Mouse (Mus musculus): ENCODE results near the gene Smarca1. TPM values are rescaled to one million over a fixed set of nuclear protein-coding genes. Genes with fewer than 3 reads are reported as not detected.

Gene Smarca1
- polyA plus RNA-seq, 1 experiment: 1.2 TPM

- Histone ChIP-seq H3K4me1 (ENCODE audit: control insufficient read depth, insufficient read depth, low read length) (peaks cover 3% of the 10 kb centered on the region; the same call in 1 of the 2 replicates), H3K27ac (ENCODE audit: control insufficient read depth, insufficient read depth, low read depth, low read length) (no peak overlapping the region), H3K27me3 (ENCODE audit: control insufficient read depth, insufficient read depth, low read length) (no peaks in the 10 kb centered on the region), H3K36me3 (ENCODE audit: control insufficient read depth, insufficient read depth, low read length) (no peaks in the 10 kb centered on the region), H3K4me3 (ENCODE audit: control insufficient read depth, low read depth, low read length) (no peak overlapping the region)
- TF ChIP-seq POLR2A (IDR thresholded peaks at IDR 0.05; ENCODE audit: control insufficient read depth, low read depth, low read length) (no peak), CTCF (IDR thresholded peaks at IDR 0.05; ENCODE audit: control insufficient read depth, insufficient read depth, insufficient replicate concordance, low read depth, low read length) (no peak)
Observed at GRCm38 (mm10) chrX:47916831-47917230, 24.1 kb upstream of the Smarca1 start.

- no peak for TF ChIP-seq POLR2A (IDR thresholded peaks at IDR 0.05; ENCODE audit: control insufficient read depth, low read depth, low read length)
- TF ChIP-seq CTCF (IDR thresholded peaks at IDR 0.05; ENCODE audit: control insufficient read depth, insufficient read depth, insufficient replicate concordance, low read depth, low read length): no peak
- Histone ChIP-seq H3K27me3 (ENCODE audit: control insufficient read depth, insufficient read depth, low read length) (no peaks in the 10 kb centered on the region), H3K36me3 (ENCODE audit: control insufficient read depth, insufficient read depth, low read length) (no peaks in the 10 kb centered on the region), H3K27ac (ENCODE audit: control insufficient read depth, insufficient read depth, low read depth, low read length) (no peak overlapping the region), H3K4me3 (ENCODE audit: control insufficient read depth, low read depth, low read length) (no peak overlapping the region), H3K4me1 (ENCODE audit: control insufficient read depth, insufficient read depth, low read length) (peaks cover 3% of the 10 kb centered on the region; the same call in 1 of the 2 replicates)
Observed at GRCm38 (mm10) chrX:47913543-47913938, 20.8 kb upstream of the Smarca1 start.

- H3K36me3 ChIP-seq (ENCODE audit: control insufficient read depth, insufficient read depth, low read length): no peaks in the 10 kb centered on the region
- TF ChIP-seq POLR2A (IDR thresholded peaks at IDR 0.05; ENCODE audit: control insufficient read depth, low read depth, low read length) (no peak), CTCF (IDR thresholded peaks at IDR 0.05; ENCODE audit: control insufficient read depth, insufficient read depth, insufficient replicate concordance, low read depth, low read length) (no peak)
- peak overlapping the region; percentile 42; the same call in 1 of the 2 replicates for H3K27ac ChIP-seq (ENCODE audit: control insufficient read depth, insufficient read depth, low read depth, low read length)
- peak overlapping the region; percentile 34 for H3K4me3 ChIP-seq (ENCODE audit: control insufficient read depth, low read depth, low read length)
- H3K27me3 ChIP-seq (ENCODE audit: control insufficient read depth, insufficient read depth, low read length): no peaks in the 10 kb centered on the region
- peaks cover 3% of the 10 kb centered on the region; the same call in 1 of the 2 replicates for H3K4me1 ChIP-seq (ENCODE audit: control insufficient read depth, insufficient read depth, low read length)
Observed at GRCm38 (mm10) chrX:47912904-47913542, 20.2 kb upstream of the Smarca1 start.

- no peaks in the 10 kb centered on the region for H3K36me3 ChIP-seq (ENCODE audit: control insufficient read depth, insufficient read depth, low read length)
- TF ChIP-seq POLR2A (IDR thresholded peaks at IDR 0.05; ENCODE audit: control insufficient read depth, low read depth, low read length): no peak
- TF ChIP-seq CTCF (IDR thresholded peaks at IDR 0.05; ENCODE audit: control insufficient read depth, insufficient read depth, insufficient replicate concordance, low read depth, low read length): peak; percentile 67
- peak within 1 kb of the TSS; percentile 42; the same call in 1 of the 2 replicates for H3K27ac ChIP-seq (ENCODE audit: control insufficient read depth, insufficient read depth, low read depth, low read length)
- H3K27me3 ChIP-seq (ENCODE audit: control insufficient read depth, insufficient read depth, low read length): no peaks in the 10 kb centered on the region
- H3K4me3 ChIP-seq (ENCODE audit: control insufficient read depth, low read depth, low read length): peak within 1 kb of the TSS; percentile 81
- H3K4me1 ChIP-seq (ENCODE audit: control insufficient read depth, insufficient read depth, low read length): peaks cover 3% of the 10 kb centered on the region; the same call in 1 of the 2 replicates
Observed at GRCm38 (mm10) chrX:47912306-47912792, 19.6 kb upstream of the Smarca1 start, which contains the start of gene Ocrl. TSS of gene Ocrl (plus strand) at chrX:47912387.

GRCm38 (mm10) chrX:47891907-47892430 lies 805 bp downstream of the Smarca1 start:
- no peak for TF ChIP-seq POLR2A (IDR thresholded peaks at IDR 0.05; ENCODE audit: control insufficient read depth, low read depth, low read length)
- no peak for TF ChIP-seq CTCF (IDR thresholded peaks at IDR 0.05; ENCODE audit: control insufficient read depth, insufficient read depth, insufficient replicate concordance, low read depth, low read length)

GRCm38 (mm10) chrX:47891243-47891906 lies 1.4 kb downstream of the Smarca1 start:
- 0 out of 2 replicates have a peak overlapping the region, but pooled peaks have one; percentile 4 for H3K27ac ChIP-seq (ENCODE audit: control insufficient read depth, insufficient read depth, low read depth, low read length)
- H3K27me3 ChIP-seq (ENCODE audit: control insufficient read depth, insufficient read depth, low read length): no peaks in the 10 kb centered on the region
- TF ChIP-seq POLR2A (IDR thresholded peaks at IDR 0.05; ENCODE audit: control insufficient read depth, low read depth, low read length): no peak
- no peak for TF ChIP-seq CTCF (IDR thresholded peaks at IDR 0.05; ENCODE audit: control insufficient read depth, insufficient read depth, insufficient replicate concordance, low read depth, low read length)
- H3K4me1 ChIP-seq (ENCODE audit: control insufficient read depth, insufficient read depth, low read length): no peaks in the 10 kb centered on the region
- H3K4me3 ChIP-seq (ENCODE audit: control insufficient read depth, low read depth, low read length): peak overlapping the region; percentile 92
- no peaks in the 10 kb centered on the region for H3K36me3 ChIP-seq (ENCODE audit: control insufficient read depth, insufficient read depth, low read length)

More at GRCm38 (mm10) chrX:47891907-47892430, 805 bp downstream of the Smarca1 start:
- H3K36me3 ChIP-seq (ENCODE audit: control insufficient read depth, insufficient read depth, low read length): no peaks in the 10 kb centered on the region
- peak overlapping the region; percentile 92 for H3K4me3 ChIP-seq (ENCODE audit: control insufficient read depth, low read depth, low read length)
- no peaks in the 10 kb centered on the region for H3K4me1 ChIP-seq (ENCODE audit: control insufficient read depth, insufficient read depth, low read length)
- no peaks in the 10 kb centered on the region for H3K27me3 ChIP-seq (ENCODE audit: control insufficient read depth, insufficient read depth, low read length)
- peak overlapping the region; percentile 84 for H3K27ac ChIP-seq (ENCODE audit: control insufficient read depth, insufficient read depth, low read depth, low read length)

GRCm38 (mm10) chrX:47887401-47887800 lies 5.4 kb downstream of the Smarca1 start:
- H3K27ac ChIP-seq (ENCODE audit: control insufficient read depth, insufficient read depth, low read depth, low read length): no peak overlapping the region
- no peaks in the 10 kb centered on the region for H3K4me1 ChIP-seq (ENCODE audit: control insufficient read depth, insufficient read depth, low read length)
- H3K27me3 ChIP-seq (ENCODE audit: control insufficient read depth, insufficient read depth, low read length): no peaks in the 10 kb centered on the region
- H3K36me3 ChIP-seq (ENCODE audit: control insufficient read depth, insufficient read depth, low read length): no peaks in the 10 kb centered on the region
- H3K4me3 ChIP-seq (ENCODE audit: control insufficient read depth, low read depth, low read length): no peak overlapping the region
- TF ChIP-seq POLR2A (IDR thresholded peaks at IDR 0.05; ENCODE audit: control insufficient read depth, low read depth, low read length) (no peak), CTCF (IDR thresholded peaks at IDR 0.05; ENCODE audit: control insufficient read depth, insufficient read depth, insufficient replicate concordance, low read depth, low read length) (no peak)

Measured in testis, adult 2 months (tissue).